Mouse (Mus musculus) neutrophil, adult 5-6 weeks (primary cell): ENCODE results near the gene Agrn. TPM values are rescaled to one million over a fixed set of nuclear protein-coding genes. Genes with fewer than 3 reads are reported as not detected.

Experiments used
- total RNA-seq: library from RNA; stranded (forward); fragments of 200-1000 nt; gene quantifications from 2 replicates; pipeline ENCODE4 v1.2.3, GENCODE M21; 2017

The Agrn gene
- total RNA-seq, 1 experiment from 2014 or later: 7.9 TPM

Other genes starting within 250 kb of the Agrn start
- 1.6 and 3.6 TPM in 2 replicates for gene C1qtnf12, start 235.2 kb downstream of the Agrn start, total RNA-seq
- 2.9 and 3.7 TPM in 2 replicates for gene B3galt6, start 204.8 kb downstream of the Agrn start, total RNA-seq
- 213 and 229 TPM in 2 replicates for gene Sdf4, start 204.6 kb downstream of the Agrn start, total RNA-seq
- gene Tnfrsf4, start 183.6 kb downstream of the Agrn start, total RNA-seq: 2.6 and 7.6 TPM in 2 replicates
- 18.5 and 22.1 TPM in 2 replicates for gene Tnfrsf18, start 171.3 kb downstream of the Agrn start, total RNA-seq
- gene Ttll10, start 138.1 kb downstream of the Agrn start, total RNA-seq: not detected in 2 replicates
- 32.6 and 33.3 TPM in 2 replicates for gene 9430015G10Rik, start 87.5 kb downstream of the Agrn start, total RNA-seq
- 0.25 and 0.58 TPM in 2 replicates for gene Rnf223, start 67.0 kb downstream of the Agrn start, total RNA-seq
- 30.3 and 40.1 TPM in 2 replicates for gene Isg15, start 3.3 kb upstream of the Agrn start, total RNA-seq
- 17.6 and 20.4 TPM in 2 replicates for gene AW011738, start 5.8 kb upstream of the Agrn start, total RNA-seq
- 1.4 and 1.7 TPM in 2 replicates for gene Perm1, start 18.4 kb upstream of the Agrn start, total RNA-seq
- gene Plekhn1, start 37.4 kb upstream of the Agrn start, total RNA-seq: 22.8 and 23.6 TPM in 2 replicates
- gene Noc2l, start 38.5 kb upstream of the Agrn start, total RNA-seq: 58.7 and 59.8 TPM in 2 replicates
- 0.37 TPM in 1 of 2 replicates, not detected in the other for gene Samd11, start 58.2 kb upstream of the Agrn start, total RNA-seq
- gene Vmn2r-ps159, start 133.6 kb upstream of the Agrn start, total RNA-seq: not detected in 2 replicates